Mouse (Mus musculus): ENCODE results near the gene Slc22a15. TPM values are rescaled to one million over a fixed set of nuclear protein-coding genes. Genes with fewer than 3 reads are reported as not detected.

Slc22a15 gene
- polyA plus RNA-seq, 1 experiment from 2014 or later, result 10.1 TPM

DNA sequence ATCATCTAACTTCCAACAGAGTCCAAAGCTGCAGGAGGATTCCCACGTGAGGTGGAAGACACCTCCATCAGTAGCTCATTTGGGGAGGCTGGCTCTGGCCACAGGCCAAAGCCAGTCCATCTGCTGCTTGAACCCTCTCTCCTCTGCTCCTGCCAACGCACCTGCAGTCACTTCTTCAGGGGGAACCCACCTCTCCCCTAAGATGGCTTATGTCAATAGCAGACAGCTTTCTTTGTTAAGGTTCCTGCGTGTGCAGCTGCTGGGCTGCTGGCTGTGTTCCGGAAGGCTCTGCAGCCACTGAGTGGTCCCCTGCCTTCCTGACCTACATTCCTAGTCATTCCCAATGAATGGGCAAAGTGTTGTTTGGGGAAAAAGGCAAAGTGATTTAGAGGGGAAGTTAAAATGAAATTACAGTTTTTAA lies 57.2 kb downstream of the Slc22a15 start:
- Histone ChIP-seq H3K27ac (ENCODE audit: low read depth, low read length) (no peak overlapping the region), H3K4me2 (replicated peaks; ENCODE audit: low read depth, low read length) (no peak overlapping the region), H3K9ac (ENCODE audit: low read depth, low read length) (no peak overlapping the region), H3K27me3 (ENCODE audit: control insufficient read depth, insufficient read depth, low read length) (no peaks in the 10 kb centered on the region), H3K36me3 (ENCODE audit: control insufficient read depth, insufficient read depth, low read length) (no peaks in the 10 kb centered on the region), H3K4me3 (ENCODE audit: low read depth, low read length) (no peak overlapping the region), H3K4me1 (replicated peaks; ENCODE audit: control insufficient read depth, insufficient read depth, low read length) (no peaks in the 10 kb centered on the region), H3K9me3 (ENCODE audit: control insufficient read depth, low read length) (no peaks in the 10 kb centered on the region)
- 83% methylated on average over 4 of the region's 4 CpGs for WGBS
- no peak for ATAC-seq (ENCODE audit: low FRiP score)
- DNase-seq (ENCODE audit: low spot score), result no peak

- DNase-seq (ENCODE audit: low spot score) (no peak), ATAC-seq (ENCODE audit: low FRiP score) (no peak)
- Histone ChIP-seq H3K27me3 (ENCODE audit: control insufficient read depth, insufficient read depth, low read length) (no peaks in the 10 kb centered on the region), H3K27ac (ENCODE audit: low read depth, low read length) (no peak overlapping the region), H3K9ac (ENCODE audit: low read depth, low read length) (no peak overlapping the region), H3K4me1 (replicated peaks; ENCODE audit: control insufficient read depth, insufficient read depth, low read length) (no peaks in the 10 kb centered on the region), H3K4me3 (ENCODE audit: low read depth, low read length) (no peak overlapping the region), H3K4me2 (replicated peaks; ENCODE audit: low read depth, low read length) (no peak overlapping the region), H3K9me3 (ENCODE audit: control insufficient read depth, low read length) (no peaks in the 10 kb centered on the region), H3K36me3 (ENCODE audit: control insufficient read depth, insufficient read depth, low read length) (no peaks in the 10 kb centered on the region)
- 78% methylated on average over 3 of the region's 3 CpGs for WGBS
Observed at GRCm38 (mm10) chr3:101861856-101862255, 62.4 kb downstream of the Slc22a15 start.

- Histone ChIP-seq H3K27me3 (ENCODE audit: control insufficient read depth, insufficient read depth, low read length) (no peaks in the 10 kb centered on the region), H3K9ac (ENCODE audit: low read depth, low read length) (no peak overlapping the region), H3K27ac (ENCODE audit: low read depth, low read length) (no peak overlapping the region), H3K9me3 (ENCODE audit: control insufficient read depth, low read length) (no peaks in the 10 kb centered on the region), H3K4me3 (ENCODE audit: low read depth, low read length) (no peak overlapping the region), H3K36me3 (ENCODE audit: control insufficient read depth, insufficient read depth, low read length) (no peaks in the 10 kb centered on the region), H3K4me1 (replicated peaks; ENCODE audit: control insufficient read depth, insufficient read depth, low read length) (no peaks in the 10 kb centered on the region), H3K4me2 (replicated peaks; ENCODE audit: low read depth, low read length) (no peak overlapping the region)
- DNase-seq (ENCODE audit: low spot score) (no peak), ATAC-seq (ENCODE audit: low FRiP score) (no peak)
- WGBS, result 72% methylated on average over 7 of the region's 7 CpGs
Observed at GRCm38 (mm10) chr3:101860151-101860550, 64.1 kb downstream of the Slc22a15 start.

GRCm38 (mm10) chr3:101859740-101860139 lies 64.5 kb downstream of the Slc22a15 start:
- Histone ChIP-seq H3K9ac (ENCODE audit: low read depth, low read length) (no peak overlapping the region), H3K4me3 (ENCODE audit: low read depth, low read length) (no peak overlapping the region), H3K36me3 (ENCODE audit: control insufficient read depth, insufficient read depth, low read length) (no peaks in the 10 kb centered on the region), H3K27ac (ENCODE audit: low read depth, low read length) (no peak overlapping the region), H3K27me3 (ENCODE audit: control insufficient read depth, insufficient read depth, low read length) (no peaks in the 10 kb centered on the region), H3K4me1 (replicated peaks; ENCODE audit: control insufficient read depth, insufficient read depth, low read length) (no peaks in the 10 kb centered on the region), H3K9me3 (ENCODE audit: control insufficient read depth, low read length) (no peaks in the 10 kb centered on the region), H3K4me2 (replicated peaks; ENCODE audit: low read depth, low read length) (no peak overlapping the region)
- WGBS, result 73% methylated on average over 7 of the region's 7 CpGs
- ATAC-seq (ENCODE audit: low FRiP score) (no peak), DNase-seq (ENCODE audit: low spot score) (no peak)

- Histone ChIP-seq H3K4me2 (replicated peaks; ENCODE audit: low read depth, low read length) (no peak overlapping the region), H3K27me3 (ENCODE audit: control insufficient read depth, insufficient read depth, low read length) (no peaks in the 10 kb centered on the region), H3K4me1 (replicated peaks; ENCODE audit: control insufficient read depth, insufficient read depth, low read length) (no peaks in the 10 kb centered on the region), H3K9ac (ENCODE audit: low read depth, low read length) (no peak overlapping the region), H3K9me3 (ENCODE audit: control insufficient read depth, low read length) (no peaks in the 10 kb centered on the region), H3K4me3 (ENCODE audit: low read depth, low read length) (no peak overlapping the region), H3K36me3 (ENCODE audit: control insufficient read depth, insufficient read depth, low read length) (no peaks in the 10 kb centered on the region), H3K27ac (ENCODE audit: low read depth, low read length) (no peak overlapping the region)
- 84% methylated on average over 1 of the region's 1 CpGs for WGBS
- DNase-seq (ENCODE audit: low spot score) (no peak), ATAC-seq (ENCODE audit: low FRiP score) (no peak)
Observed at GRCm38 (mm10) chr3:101854075-101854474, 70.2 kb downstream of the Slc22a15 start.

- Histone ChIP-seq H3K4me3 (ENCODE audit: low read depth, low read length) (no peak overlapping the region), H3K4me1 (replicated peaks; ENCODE audit: control insufficient read depth, insufficient read depth, low read length) (no peaks in the 10 kb centered on the region), H3K9me3 (ENCODE audit: control insufficient read depth, low read length) (no peaks in the 10 kb centered on the region), H3K4me2 (replicated peaks; ENCODE audit: low read depth, low read length) (no peak overlapping the region), H3K36me3 (ENCODE audit: control insufficient read depth, insufficient read depth, low read length) (no peaks in the 10 kb centered on the region), H3K9ac (ENCODE audit: low read depth, low read length) (no peak overlapping the region), H3K27me3 (ENCODE audit: control insufficient read depth, insufficient read depth, low read length) (no peaks in the 10 kb centered on the region), H3K27ac (ENCODE audit: low read depth, low read length) (no peak overlapping the region)
- ATAC-seq (ENCODE audit: low FRiP score) (no peak), DNase-seq (ENCODE audit: low spot score) (no peak)
- 85% methylated on average over 6 of the region's 6 CpGs for WGBS
Observed at GRCm38 (mm10) chr3:101851363-101851762, 72.9 kb downstream of the Slc22a15 start.

DNA sequence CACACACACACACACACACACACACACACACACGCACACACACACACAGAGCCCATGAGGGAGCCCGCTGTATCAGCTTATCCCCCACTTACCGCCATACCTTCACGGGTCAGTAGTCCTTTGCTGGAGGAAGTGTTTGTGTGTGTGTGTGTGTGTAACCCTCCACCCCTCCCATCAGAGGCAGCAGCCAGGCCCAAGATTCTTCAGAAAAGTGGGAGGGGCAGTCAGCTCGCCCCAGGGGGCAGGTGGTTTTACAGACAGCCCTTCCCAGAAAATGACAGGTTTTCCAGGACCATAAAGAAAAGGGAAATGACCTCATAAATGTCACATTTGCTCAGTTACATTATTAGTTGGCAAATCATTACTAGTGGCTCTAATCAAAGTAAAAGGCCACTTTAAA lies 75.4 kb downstream of the Slc22a15 start, which contains the start of gene Mab21l3:
TSS of gene Mab21l3 (minus strand) at position 144 of the 400 bp plus-strand sequence.
- H3K4me3 ChIP-seq (ENCODE audit: low read depth, low read length), result no peak within 1 kb of the TSS
- no peaks in the 10 kb centered on the region for H3K4me1 ChIP-seq (replicated peaks; ENCODE audit: control insufficient read depth, insufficient read depth, low read length)
- no peak for DNase-seq (ENCODE audit: low spot score)
- WGBS, result 81% methylated on average over 4 of the region's 5 CpGs
- no peak for ATAC-seq (ENCODE audit: low FRiP score)
- no peak within 1 kb of the TSS for H3K4me2 ChIP-seq (replicated peaks; ENCODE audit: low read depth, low read length)
- no peaks in the 10 kb centered on the region for H3K36me3 ChIP-seq (ENCODE audit: control insufficient read depth, insufficient read depth, low read length)
- H3K27me3 ChIP-seq (ENCODE audit: control insufficient read depth, insufficient read depth, low read length), result no peaks in the 10 kb centered on the region
- H3K9me3 ChIP-seq (ENCODE audit: control insufficient read depth, low read length), result no peaks in the 10 kb centered on the region
- no peak within 1 kb of the TSS for H3K27ac ChIP-seq (ENCODE audit: low read depth, low read length)
- no peak within 1 kb of the TSS for H3K9ac ChIP-seq (ENCODE audit: low read depth, low read length)

- Histone ChIP-seq H3K36me3 (ENCODE audit: control insufficient read depth, insufficient read depth, low read length) (no peaks in the 10 kb centered on the region), H3K4me1 (replicated peaks; ENCODE audit: control insufficient read depth, insufficient read depth, low read length) (no peaks in the 10 kb centered on the region), H3K9ac (ENCODE audit: low read depth, low read length) (no peak overlapping the region), H3K9me3 (ENCODE audit: control insufficient read depth, low read length) (no peaks in the 10 kb centered on the region), H3K27me3 (ENCODE audit: control insufficient read depth, insufficient read depth, low read length) (no peaks in the 10 kb centered on the region), H3K4me3 (ENCODE audit: low read depth, low read length) (no peak overlapping the region), H3K27ac (ENCODE audit: low read depth, low read length) (no peak overlapping the region), H3K4me2 (replicated peaks; ENCODE audit: low read depth, low read length) (no peak overlapping the region)
- 78% methylated on average over 4 of the region's 4 CpGs for WGBS
- ATAC-seq (ENCODE audit: low FRiP score), result no peak
- no peak for DNase-seq (ENCODE audit: low spot score)
Observed at GRCm38 (mm10) chr3:101846096-101846495, 78.2 kb downstream of the Slc22a15 start.

- ATAC-seq (ENCODE audit: low FRiP score) (peak; percentile 89), DNase-seq (ENCODE audit: low spot score) (peak; percentile 56)
- Histone ChIP-seq H3K27ac (ENCODE audit: low read depth, low read length) (peak overlapping the region; percentile 79), H3K4me2 (replicated peaks; ENCODE audit: low read depth, low read length) (no peak overlapping the region), H3K4me1 (replicated peaks; ENCODE audit: control insufficient read depth, insufficient read depth, low read length) (no peaks in the 10 kb centered on the region), H3K9ac (ENCODE audit: low read depth, low read length) (no peak overlapping the region), H3K27me3 (ENCODE audit: control insufficient read depth, insufficient read depth, low read length) (no peaks in the 10 kb centered on the region), H3K36me3 (ENCODE audit: control insufficient read depth, insufficient read depth, low read length) (no peaks in the 10 kb centered on the region), H3K9me3 (ENCODE audit: control insufficient read depth, low read length) (no peaks in the 10 kb centered on the region), H3K4me3 (ENCODE audit: low read depth, low read length) (no peak overlapping the region)
- 51% methylated on average over 7 of the region's 7 CpGs for WGBS
Observed at GRCm38 (mm10) chr3:101842372-101843094, 81.7 kb downstream of the Slc22a15 start.

All from hindbrain, embryonic 11.5 days (tissue).